Mouse (Mus musculus) T-cell, adult 2 months (primary cell): ENCODE measurements at regions not wholly inside any gene's neighbourhood (a gene's known extent, or its start where the extent isn't known, plus 50 kb on each side); places are given as distances from the start of the nearest gene placed in this dataset.

Experiments
- DNase-seq: peaks from one replicate; pipeline ENCODE4 v3.0.0; 2022; ENCODE audit warnings: low spot score

GRCm38 (mm10) chr17:88256599-88257544, 183.6 kb upstream of the Foxn2 start:
- no peak for DNase-seq

GRCm38 (mm10) chr17:88258361-88258796, 182.1 kb upstream of the Foxn2 start:
- DNase-seq, result peak; percentile 56

DNA sequence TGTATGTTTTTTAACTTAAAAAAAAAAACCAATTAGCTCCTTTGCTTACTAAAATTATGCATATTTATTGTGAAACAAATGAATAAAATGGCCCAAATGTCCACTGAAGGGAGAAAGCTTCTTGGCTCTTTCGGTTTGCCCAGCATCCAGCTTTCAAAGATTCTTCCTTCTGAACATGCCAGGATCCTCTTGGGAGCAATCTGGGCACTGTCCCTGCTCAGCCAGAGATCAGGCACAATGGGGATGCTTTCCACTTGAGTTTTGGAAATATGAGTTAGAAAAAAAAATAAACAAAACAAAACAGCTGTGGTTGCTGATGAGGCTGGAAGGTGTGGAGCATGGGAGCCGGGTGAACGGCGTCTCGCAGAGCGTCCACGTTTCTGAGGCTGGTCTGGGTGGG, 180.3 kb upstream of the Foxn2 start:
- DNase-seq, result no peak

DNA sequence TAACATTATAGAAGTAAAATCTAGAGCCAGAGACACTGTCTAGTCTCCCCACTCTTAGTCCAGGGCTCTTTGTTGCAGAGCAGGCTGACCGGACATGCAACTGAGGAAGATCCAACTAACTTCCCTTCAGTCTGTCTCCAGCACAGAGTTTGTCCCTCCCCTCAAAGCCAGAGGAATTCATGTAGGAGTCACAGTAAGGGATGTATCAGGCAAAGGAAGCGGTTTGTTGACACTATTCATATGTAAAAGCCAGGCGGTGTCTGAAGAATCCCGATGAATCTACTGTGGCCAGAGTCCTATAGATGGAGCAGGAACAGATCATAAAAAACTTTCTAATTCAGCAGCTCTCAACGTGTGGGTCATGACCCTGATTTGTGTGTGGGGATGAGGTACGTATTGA, 179.7 kb upstream of the Foxn2 start:
- no peak for DNase-seq

- no peak for DNase-seq
Measured at GRCm38 (mm10) chr17:88261556-88261955, 179.0 kb upstream of the Foxn2 start.

DNA sequence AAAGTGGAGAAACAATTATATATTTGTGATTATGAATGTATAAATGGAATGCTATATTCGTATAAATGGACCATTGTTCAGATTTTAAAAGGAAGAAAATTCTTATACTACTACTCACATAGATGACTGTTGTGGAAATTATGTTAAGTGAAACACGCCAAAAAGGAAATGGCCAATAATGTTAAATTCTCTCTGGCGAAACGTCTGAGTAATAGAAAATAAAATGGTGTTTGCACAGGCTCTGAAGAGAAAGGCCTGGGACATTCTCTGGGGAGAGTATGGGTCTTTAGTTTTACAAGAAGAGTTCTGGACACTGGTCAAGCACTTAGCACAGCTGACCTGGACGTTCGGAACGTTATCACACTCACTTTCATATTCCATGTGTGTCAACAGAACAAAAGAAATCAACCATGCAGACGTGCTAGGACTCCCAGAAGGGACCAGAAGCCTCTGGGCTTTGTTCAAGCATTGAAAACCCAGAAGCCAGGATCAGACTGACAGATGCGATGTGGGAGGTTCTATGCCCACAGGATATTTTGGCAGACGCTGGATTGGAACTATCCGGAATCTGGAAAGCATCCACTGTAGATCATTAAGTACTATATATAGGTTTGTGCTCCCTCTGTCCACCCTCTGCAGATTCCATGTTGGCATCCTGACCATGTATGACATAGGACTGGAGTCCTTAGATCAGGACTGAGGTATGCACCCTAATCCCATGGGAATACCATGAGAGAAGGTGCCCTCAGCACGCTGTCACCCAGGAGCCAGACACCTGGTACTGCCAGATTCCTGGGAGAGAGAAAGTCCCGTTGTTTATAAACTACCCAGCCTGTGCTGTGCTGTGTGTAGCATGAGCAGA, 178.0 kb upstream of the Foxn2 start:
- no peak for DNase-seq

DNA sequence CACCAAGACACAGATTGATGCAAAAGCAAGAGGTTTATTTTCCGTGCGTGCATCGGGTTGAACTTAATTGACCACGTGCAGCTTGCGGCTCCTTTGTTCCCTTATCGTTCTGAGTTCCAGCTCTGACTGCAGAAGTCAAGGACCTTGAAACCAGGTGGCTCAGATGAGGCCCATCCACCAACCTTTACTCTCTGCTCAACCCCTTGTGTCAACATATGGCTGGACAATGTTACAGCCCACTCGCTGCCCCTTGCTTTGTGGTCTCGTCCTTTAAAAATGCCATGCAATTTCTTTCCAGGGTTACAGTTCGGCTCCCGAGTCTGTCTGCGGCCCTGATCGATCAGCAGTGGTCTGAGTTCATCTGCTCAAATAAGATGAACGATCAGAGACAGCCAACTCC, 175.2 kb upstream of the Foxn2 start:
- no peak for DNase-seq

DNA sequence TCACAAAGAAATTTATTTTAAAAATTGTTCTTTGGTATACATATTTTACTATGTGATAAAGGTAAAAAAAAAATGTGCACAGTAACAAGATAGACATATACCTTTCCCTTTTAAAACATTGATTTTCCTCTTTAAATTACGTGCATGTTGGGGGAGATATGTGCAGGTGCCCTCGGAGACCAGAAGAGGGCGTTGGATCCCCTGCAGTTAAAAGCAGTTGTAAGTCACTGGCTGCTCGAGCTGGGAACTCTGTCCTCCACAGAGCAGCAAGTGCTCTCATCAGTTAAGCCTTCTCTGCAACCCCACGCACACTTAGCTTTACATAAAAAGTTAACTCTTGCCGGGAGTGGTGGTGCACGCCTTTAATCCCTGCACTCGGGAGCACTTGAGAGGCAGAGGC, 172.3 kb upstream of the Foxn2 start:
- no peak for DNase-seq

DNA sequence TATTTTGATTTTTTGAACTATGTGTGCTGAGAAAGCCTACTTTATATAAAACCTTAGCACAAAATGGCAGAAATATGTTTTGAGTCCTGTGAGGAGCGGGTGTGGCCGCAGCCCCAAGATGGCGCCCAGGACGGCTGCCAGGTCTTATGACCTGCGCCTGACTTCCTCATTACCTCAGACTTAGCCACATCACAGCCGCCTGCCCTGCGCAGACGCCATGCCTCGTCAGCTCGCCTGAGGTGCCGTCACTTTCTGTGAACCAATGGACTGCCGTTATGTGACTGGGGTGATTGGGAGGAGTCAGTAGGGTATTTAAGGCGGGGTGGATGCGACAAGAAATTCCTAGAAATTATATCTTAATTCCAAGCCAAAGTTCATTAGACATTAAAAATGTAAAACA, 171.7 kb upstream of the Foxn2 start:
- DNase-seq, result no peak

GRCm38 (mm10) chr17:88270896-88271295, 169.6 kb upstream of the Foxn2 start:
- DNase-seq, result no peak

- no peak for DNase-seq
Measured at GRCm38 (mm10) chr17:88272161-88272560, 168.3 kb upstream of the Foxn2 start.

DNA sequence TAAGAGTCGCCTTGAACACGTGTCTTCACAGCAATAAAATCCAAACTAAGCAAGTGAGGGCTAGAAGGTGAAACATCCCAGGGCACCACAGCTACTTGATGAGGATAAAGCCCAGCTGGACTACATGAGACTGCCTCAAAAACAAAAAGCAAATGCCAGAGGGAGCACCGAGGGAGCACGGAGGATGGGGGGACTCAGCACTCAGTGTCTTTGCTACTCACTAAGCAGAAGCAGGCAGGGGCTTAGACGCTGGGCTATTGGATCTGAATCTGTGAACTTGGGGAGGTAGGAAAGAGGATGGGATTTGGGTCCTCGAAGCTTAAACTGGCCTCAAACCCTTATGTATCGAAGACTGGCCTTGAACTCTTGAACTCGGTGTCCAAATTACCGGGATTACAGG, 167.0 kb upstream of the Foxn2 start:
- DNase-seq, result no peak

- DNase-seq, result no peak
Measured at GRCm38 (mm10) chr17:88274003-88274698, 166.4 kb upstream of the Foxn2 start.

- DNase-seq, result no peak
Measured at GRCm38 (mm10) chr17:88274720-88275433, 165.6 kb upstream of the Foxn2 start.

DNA sequence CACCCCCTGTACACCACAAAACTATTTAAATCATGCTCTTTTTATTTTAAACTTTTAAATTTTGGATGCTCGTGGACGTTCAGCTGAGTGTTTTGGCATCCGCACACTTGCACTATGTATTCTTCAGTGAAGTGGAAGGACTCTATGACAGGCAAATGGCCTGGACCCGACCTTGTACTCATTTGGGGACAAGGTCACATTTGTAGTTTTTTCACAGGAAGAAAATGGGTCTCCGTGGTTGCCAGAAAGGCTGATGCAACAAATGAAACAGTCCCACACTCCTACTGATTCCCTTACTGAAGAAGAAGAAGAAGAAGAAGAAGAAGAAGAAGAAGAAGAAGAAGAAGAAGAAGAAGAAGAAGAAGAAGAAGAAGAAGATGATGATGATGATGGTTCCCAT, 160.9 kb upstream of the Foxn2 start:
- DNase-seq, result no peak

GRCm38 (mm10) chr17:88282711-88283110, 157.8 kb upstream of the Foxn2 start:
- DNase-seq, result no peak

- DNase-seq, result no peak
Measured at GRCm38 (mm10) chr17:88284477-88284876, 156.0 kb upstream of the Foxn2 start.

- DNase-seq, result no peak
Measured at GRCm38 (mm10) chr17:88287861-88288260, 152.7 kb upstream of the Foxn2 start.

GRCm38 (mm10) chr17:88297520-88297919, 143.0 kb upstream of the Foxn2 start:
- DNase-seq, result no peak

DNA sequence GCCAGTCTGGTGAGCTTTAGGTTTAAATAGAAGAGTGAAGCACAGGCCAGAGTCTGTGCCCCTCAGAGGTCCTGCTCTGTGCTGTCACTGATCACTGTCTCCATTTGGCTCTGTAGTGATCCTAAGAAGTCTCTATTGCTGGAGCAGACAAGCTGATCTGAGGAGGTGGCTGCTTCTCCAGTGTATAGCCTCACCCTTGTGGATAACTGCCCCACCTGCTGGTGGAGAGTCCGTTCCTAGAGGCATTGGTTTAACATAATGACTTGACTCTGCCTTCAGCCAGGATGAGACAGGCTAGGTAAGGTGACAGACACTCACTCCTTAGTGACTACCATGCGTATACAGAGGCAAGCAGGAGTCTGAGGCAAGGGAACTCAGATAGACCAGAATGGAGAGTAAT, 136.5 kb upstream of the Foxn2 start:
- no peak for DNase-seq

DNA sequence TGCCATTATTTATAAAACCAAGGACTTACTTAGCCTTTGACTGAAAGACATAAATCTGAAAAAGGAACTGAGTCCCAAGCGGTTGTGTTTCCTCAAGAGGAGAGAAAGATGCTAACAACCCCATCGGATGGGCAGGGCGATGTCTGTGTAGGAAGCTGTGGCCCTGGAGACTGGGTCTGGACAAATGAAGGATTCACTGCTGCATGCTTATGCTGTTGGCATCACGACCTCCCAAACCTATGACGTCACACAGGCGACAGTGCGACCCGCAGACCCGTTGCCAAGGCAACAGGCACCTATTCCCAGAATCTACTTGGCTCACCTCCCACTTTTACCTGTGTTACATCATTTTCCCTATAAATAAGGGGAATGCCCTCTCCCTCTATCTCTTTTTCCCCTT, 135.3 kb upstream of the Foxn2 start:
- DNase-seq, result no peak

DNA sequence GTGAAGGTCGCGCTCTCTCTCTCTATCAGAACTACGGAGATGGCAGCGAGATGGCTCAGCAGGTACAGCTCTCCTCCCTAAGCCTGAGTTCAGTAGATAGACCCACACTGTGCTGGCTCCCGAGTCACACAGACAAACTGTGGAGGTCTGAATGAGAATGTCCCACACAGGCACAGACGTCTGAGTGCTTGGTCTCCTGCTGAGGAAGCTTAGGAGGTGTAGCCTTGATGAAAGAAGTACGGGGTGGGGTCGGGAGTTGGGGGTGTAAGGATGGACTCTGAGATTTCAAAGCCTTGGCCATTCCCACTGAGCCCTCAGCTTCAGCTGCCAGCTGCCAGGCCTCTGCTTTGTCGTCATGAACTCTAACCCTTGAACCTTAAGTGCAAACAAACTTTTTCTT, 134.2 kb upstream of the Foxn2 start:
- DNase-seq, result no peak
